Mouse (Mus musculus) lung, embryonic 14.5 days (tissue): ENCODE data around the gene Fbxo28. TPM values are rescaled to one million over a fixed set of nuclear protein-coding genes. Genes with fewer than 3 reads are reported as not detected.

ENCODE experiments used
- ATAC-seq: fragments of 200-750 bp; cut with Nextera tagmentation; 2 replicates; pipeline ENCODE4 v1.8.0; 2017; ENCODE audit warnings: mild to moderate bottlenecking, moderate TSS enrichment, moderate library complexity; ENCODE audit not compliant: insufficient read depth
- DNase-seq: peaks from one replicate; pipeline ENCODE4 v3.0.0-alpha.2; 2015
- H3K27ac ChIP-seq: fragments of 300-500 bp; sonication (generic); 2 replicates; pipeline ENCODE4 v1.5.1; 2014; ENCODE audit warnings: low read depth, mild to moderate bottlenecking, moderate library complexity
- H3K27me3 ChIP-seq: fragments of 300-500 bp; sonication (generic); 2 replicates; pipeline ENCODE4 v1.6.1; 2014; ENCODE audit warnings: low read length, control low read depth; ENCODE audit not compliant: insufficient read depth
- H3K36me3 ChIP-seq: fragments of 300-500 bp; sonication (generic); 2 replicates; pipeline ENCODE4 v1.6.1; 2014; ENCODE audit warnings: control low read depth; ENCODE audit not compliant: insufficient read depth
- H3K4me1 ChIP-seq: fragments of 300-500 bp; sonication (generic); 2 replicates; pipeline ENCODE4 v1.6.1; 2014; ENCODE audit warnings: antibody characterized with exemption, control low read depth; ENCODE audit not compliant: insufficient read depth
- H3K4me2 ChIP-seq: fragments of 300-500 bp; sonication (generic); 2 replicates; pipeline ENCODE4 v1.6.1; 2014; ENCODE audit warnings: mild to moderate bottlenecking
- H3K4me3 ChIP-seq: fragments of 300-500 bp; sonication (generic); 2 replicates; pipeline ENCODE4 v1.5.1; 2014; ENCODE audit warnings: low read depth, low read length
- H3K9ac ChIP-seq: fragments of 300-500 bp; sonication (generic); 2 replicates; pipeline ENCODE4 v1.6.1; 2014
- H3K9me3 ChIP-seq: fragments of 300-500 bp; sonication (generic); 2 replicates; pipeline ENCODE4 v1.6.1; 2016; ENCODE audit warnings: low read depth, low read length, control low read depth
- CTCF ChIP-seq: IDR thresholded peaks from 2 replicates; pipeline ENCODE4 v1.5.1; 2016; ENCODE audit warnings: antibody characterized with exemption, low read depth
- WGBS: fragments of 180-500 bp; shearing (Covaris S2); extraction: QIAGEN DNeasy Blood & Tissue Kit; methylation state at CpG from one replicate; pipeline ENCODE4 v1.1.7; 2014; 5-methylcytosine and 5-hydroxymethylcytosine counted together
- polyA plus RNA-seq: library from polyadenylated mRNA; unstranded; fragments of >200 nt; fragmentation: Nextera tagmentation; extraction: Ambion mirVana; gene quantifications from 2 replicates; pipeline ENCODE4 v1.2.1, GENCODE M21; 2014

Gene Fbxo28
- polyA plus RNA-seq, 1 experiment from 2014 or later: 23.1 TPM

DNA sequence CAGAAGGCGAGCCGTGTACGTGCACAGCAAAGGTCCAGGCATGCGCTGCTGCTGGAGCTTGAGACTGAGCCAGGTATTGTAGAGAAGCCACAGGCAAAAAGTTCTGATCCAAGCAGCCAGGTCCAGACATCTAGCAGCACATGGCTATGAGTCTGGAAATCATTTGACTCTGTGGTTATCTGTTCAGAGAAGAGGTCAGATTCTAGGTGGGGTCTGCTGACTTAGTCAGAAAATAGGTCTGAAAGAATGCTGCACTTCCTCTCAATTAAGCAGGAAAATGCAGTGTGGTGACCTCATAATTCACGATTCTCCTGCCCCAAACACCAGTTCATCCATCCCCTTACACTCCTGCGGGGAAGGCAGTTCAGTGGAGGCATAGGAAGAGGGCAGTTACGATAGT, 26.9 kb upstream of the Fbxo28 start:
- ATAC-seq: no peak
- Histone ChIP-seq H3K9ac (no peak overlapping the region), H3K9me3 (no peaks in the 10 kb centered on the region), H3K4me1 (no peaks in the 10 kb centered on the region), H3K27me3 (no peaks in the 10 kb centered on the region), H3K27ac (no peak overlapping the region), H3K4me3 (no peak overlapping the region), H3K4me2 (no peak overlapping the region), H3K36me3 (no peaks in the 10 kb centered on the region)
- no peak for TF ChIP-seq CTCF
- no peak for DNase-seq
- 62% methylated on average over 7 of the region's 7 CpGs for WGBS

DNA sequence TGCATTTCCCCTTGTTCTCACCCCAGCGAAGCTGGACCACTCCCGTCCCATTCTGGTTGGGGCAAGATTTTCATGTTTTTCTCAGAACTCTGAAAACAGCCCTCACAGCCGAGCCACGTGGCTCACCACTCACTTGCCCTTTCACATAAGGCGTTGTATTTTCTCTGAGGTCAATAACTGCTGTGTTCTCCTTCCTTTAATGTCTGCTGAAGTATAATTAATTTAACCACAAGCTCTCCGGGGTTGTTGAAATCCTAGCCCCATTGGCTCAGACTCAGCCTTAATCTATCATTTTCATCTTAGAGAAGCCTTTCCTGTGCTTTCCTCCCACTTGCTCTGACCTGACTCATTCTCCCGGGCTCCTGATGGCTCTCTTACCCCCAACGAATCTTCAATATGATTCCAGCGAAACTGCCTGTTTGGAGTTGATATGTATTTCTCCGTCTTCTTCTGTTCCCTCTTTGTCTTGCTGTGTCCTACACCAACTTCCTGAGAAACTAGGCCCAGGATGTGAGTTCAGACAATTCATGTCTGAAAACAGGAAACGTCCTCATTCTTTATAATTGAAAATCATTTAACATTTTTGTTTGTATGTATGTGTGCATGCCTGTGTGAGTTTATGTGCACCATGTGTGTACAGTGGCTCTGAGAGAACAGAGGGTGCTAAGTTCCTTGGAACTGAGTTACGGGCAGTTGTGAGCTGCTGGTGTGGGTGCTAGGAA, 22.4 kb upstream of the Fbxo28 start:
- Histone ChIP-seq H3K27ac (no peak overlapping the region), H3K4me2 (no peak overlapping the region), H3K4me1 (no peaks in the 10 kb centered on the region), H3K4me3 (no peak overlapping the region), H3K27me3 (no peaks in the 10 kb centered on the region), H3K9me3 (no peaks in the 10 kb centered on the region), H3K36me3 (no peaks in the 10 kb centered on the region), H3K9ac (no peak overlapping the region)
- ATAC-seq (no peak), DNase-seq (no peak)
- TF ChIP-seq CTCF: no peak
- WGBS: 53% methylated on average over 12 of the region's 12 CpGs

- Histone ChIP-seq H3K36me3 (no peaks in the 10 kb centered on the region), H3K4me2 (no peak overlapping the region), H3K27ac (no peak overlapping the region), H3K9ac (no peak overlapping the region), H3K4me1 (no peaks in the 10 kb centered on the region), H3K9me3 (no peaks in the 10 kb centered on the region), H3K27me3 (no peaks in the 10 kb centered on the region), H3K4me3 (no peak overlapping the region)
- WGBS: 89% methylated on average over 5 of the region's 5 CpGs
- DNase-seq (no peak), ATAC-seq (no peak)
- TF ChIP-seq CTCF: no peak
Measured at GRCm38 (mm10) chr1:182362703-182363102, 21.3 kb upstream of the Fbxo28 start.

- H3K9me3 ChIP-seq: no peaks in the 10 kb centered on the region
- no peaks in the 10 kb centered on the region for H3K27me3 ChIP-seq
- no peak overlapping the region for H3K4me3 ChIP-seq
- 41% methylated on average over 1 of the region's 1 CpGs for WGBS
- no peak overlapping the region for H3K9ac ChIP-seq
- no peaks in the 10 kb centered on the region for H3K4me1 ChIP-seq
- H3K27ac ChIP-seq: no peak overlapping the region
- TF ChIP-seq CTCF: no peak
- ATAC-seq (no peak), DNase-seq (no peak)
- no peaks in the 10 kb centered on the region for H3K36me3 ChIP-seq
- H3K4me2 ChIP-seq: no peak overlapping the region
Measured at GRCm38 (mm10) chr1:182358133-182358532, 16.7 kb upstream of the Fbxo28 start.

- ATAC-seq (no peak), DNase-seq (no peak)
- Histone ChIP-seq H3K4me1 (no peaks in the 10 kb centered on the region), H3K9me3 (no peaks in the 10 kb centered on the region), H3K27me3 (no peaks in the 10 kb centered on the region), H3K36me3 (no peaks in the 10 kb centered on the region), H3K4me3 (no peak overlapping the region), H3K27ac (no peak overlapping the region), H3K9ac (no peak overlapping the region), H3K4me2 (no peak overlapping the region)
- TF ChIP-seq CTCF: no peak
- 76% methylated on average over 11 of the region's 11 CpGs for WGBS
Measured at GRCm38 (mm10) chr1:182354504-182355147, 13.2 kb upstream of the Fbxo28 start.

DNA sequence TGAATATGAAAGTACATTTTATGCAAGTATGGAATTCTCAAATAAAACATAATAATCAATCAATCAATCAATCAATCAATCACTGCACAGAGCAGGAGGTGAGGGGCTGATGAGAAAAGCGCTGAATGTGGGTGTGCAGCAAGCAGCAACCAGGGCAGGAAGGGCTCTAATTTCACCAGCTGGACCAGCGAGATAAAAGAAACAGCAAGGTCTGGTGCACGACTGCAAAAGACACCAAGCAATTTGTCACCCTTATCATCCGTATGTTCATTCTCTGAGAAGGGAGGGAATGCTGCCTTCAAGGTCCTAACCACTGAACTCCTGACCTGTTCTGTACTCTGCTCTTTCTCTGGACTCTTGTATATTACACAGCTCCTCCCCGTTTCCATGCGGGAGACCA, 8.1 kb upstream of the Fbxo28 start:
- ATAC-seq: no peak
- H3K9ac ChIP-seq: no peak overlapping the region
- no peak for DNase-seq
- no peak for TF ChIP-seq CTCF
- H3K36me3 ChIP-seq: no peaks in the 10 kb centered on the region
- 49% methylated on average over 6 of the region's 6 CpGs for WGBS
- H3K27ac ChIP-seq: no peak overlapping the region
- H3K4me1 ChIP-seq: no peaks in the 10 kb centered on the region
- H3K4me3 ChIP-seq: no peak overlapping the region
- H3K4me2 ChIP-seq: no peak overlapping the region
- no peaks in the 10 kb centered on the region for H3K9me3 ChIP-seq
- H3K27me3 ChIP-seq: no peaks in the 10 kb centered on the region

- Histone ChIP-seq H3K9ac (no peak overlapping the region), H3K4me2 (no peak overlapping the region), H3K27ac (no peak overlapping the region), H3K36me3 (no peaks in the 10 kb centered on the region), H3K4me1 (no peaks in the 10 kb centered on the region), H3K4me3 (no peak overlapping the region), H3K9me3 (no peaks in the 10 kb centered on the region), H3K27me3 (no peaks in the 10 kb centered on the region)
- no peak for ATAC-seq
- WGBS: 61% methylated on average over 5 of the region's 5 CpGs
- no peak for DNase-seq
- no peak for TF ChIP-seq CTCF
Measured at GRCm38 (mm10) chr1:182346491-182346890, 5.1 kb upstream of the Fbxo28 start.
